Mouse (Mus musculus): ENCODE data around the gene Mcam.

Gene Mcam

GRCm38 (mm10) chr9:44134101-44134850, at the start of gene Mcam:
TSS of gene Mcam (plus strand) at chr9:44134469.
- DNase-seq = peak; percentile 82

GRCm38 (mm10) chr9:44084659-44085229, 49.5 kb upstream of the Mcam start:
- DNase-seq = peak; percentile 99

GRCm38 (mm10) chr9:44085276-44085675, 49.0 kb upstream of the Mcam start:
- DNase-seq = no peak

- DNase-seq = peak; percentile 85
These were observed 48.3 kb upstream of the Mcam start for GRCm38 (mm10) chr9:44085741-44086665.

GRCm38 (mm10) chr9:44086960-44087359, 47.3 kb upstream of the Mcam start:
- DNase-seq = peak; percentile 50

- DNase-seq = peak; percentile 52
These were observed 46.4 kb upstream of the Mcam start for GRCm38 (mm10) chr9:44087761-44088455.

GRCm38 (mm10) chr9:44088877-44089608, 45.2 kb upstream of the Mcam start:
- no peak for DNase-seq

GRCm38 (mm10) chr9:44093612-44094503, 40.4 kb upstream of the Mcam start:
- DNase-seq = peak; percentile 81

- no peak for DNase-seq
These were observed 39.5 kb upstream of the Mcam start for GRCm38 (mm10) chr9:44094737-44095136.

- no peak for DNase-seq
These were observed 38.5 kb upstream of the Mcam start for GRCm38 (mm10) chr9:44095781-44096180.

- peak; percentile 56 for DNase-seq
These were observed 37.7 kb upstream of the Mcam start for GRCm38 (mm10) chr9:44096536-44096935.

- DNase-seq = no peak
These were observed 32.8 kb upstream of the Mcam start, which contains the start of gene Mfrp for GRCm38 (mm10) chr9:44101490-44101889. TSS of gene Mfrp (plus strand) at chr9:44101729.

- no peak for DNase-seq
These were observed 29.4 kb upstream of the Mcam start for GRCm38 (mm10) chr9:44104881-44105280.

GRCm38 (mm10) chr9:44105781-44106180, 28.5 kb upstream of the Mcam start:
- DNase-seq = no peak

- DNase-seq = no peak
These were observed 28.1 kb upstream of the Mcam start for GRCm38 (mm10) chr9:44106182-44106581.

- no peak for DNase-seq
These were observed 27.7 kb upstream of the Mcam start for GRCm38 (mm10) chr9:44106596-44106995.

GRCm38 (mm10) chr9:44107110-44107509, 27.2 kb upstream of the Mcam start, which contains the start of gene C1qtnf5:
TSS of gene C1qtnf5 (plus strand) at chr9:44107245.
- peak; percentile 73 for DNase-seq

GRCm38 (mm10) chr9:44107557-44108179, 26.6 kb upstream of the Mcam start:
- DNase-seq = no peak

GRCm38 (mm10) chr9:44108269-44109055, 25.8 kb upstream of the Mcam start:
- no peak for DNase-seq

All from kidney, adult 18-20 months (tissue).